Mouse (Mus musculus): ENCODE measurements around the gene Acot6. TPM values are rescaled to one million over a fixed set of nuclear protein-coding genes. Genes with fewer than 3 reads are reported as not detected.
"Not testable (repeated sequence)": the region's sequence is repeated elsewhere in the genome, so short reads cannot be mapped to it uniquely, and the experiment has no call there.

Acot6 gene
- polyA plus RNA-seq, 1 experiment: 5.5 TPM

- Histone ChIP-seq H3K4me3 (replicated peaks; ENCODE audit: insufficient read depth, low read depth, low read length) (no peak overlapping the region), H3K4me1 (ENCODE audit: control insufficient read depth, insufficient read depth, low read length) (no peaks in the 10 kb centered on the region), H3K27ac (ENCODE audit: insufficient read depth, low read length) (no peak overlapping the region), H3K27me3 (ENCODE audit: control insufficient read depth, insufficient read depth, low read length) (no peaks in the 10 kb centered on the region)
- TF ChIP-seq CTCF (IDR thresholded peaks at IDR 0.05; ENCODE audit: borderline replicate concordance, insufficient read depth, low read depth, low read length): no peak
- no peak for TF ChIP-seq POLR2A (IDR thresholded peaks at IDR 0.05; ENCODE audit: borderline replicate concordance, insufficient read depth, low read length)
- WGBS: 93% methylated on average over 20 of the region's 20 CpGs
- DNase-seq: no peak
Measured at GRCm38 (mm10) chr12:84062336-84062735, 38.1 kb upstream of the Acot6 start.

- no peaks in the 10 kb centered on the region for H3K27me3 ChIP-seq (ENCODE audit: control insufficient read depth, insufficient read depth, low read length)
- no peak overlapping the region for H3K27ac ChIP-seq (ENCODE audit: insufficient read depth, low read length)
- no peak overlapping the region for H3K4me3 ChIP-seq (replicated peaks; ENCODE audit: insufficient read depth, low read depth, low read length)
- no peak for DNase-seq
- H3K4me1 ChIP-seq (ENCODE audit: control insufficient read depth, insufficient read depth, low read length): no peaks in the 10 kb centered on the region
- 80% methylated on average over 5 of the region's 5 CpGs for WGBS
- TF ChIP-seq POLR2A (IDR thresholded peaks at IDR 0.05; ENCODE audit: borderline replicate concordance, insufficient read depth, low read length) (no peak), CTCF (IDR thresholded peaks at IDR 0.05; ENCODE audit: borderline replicate concordance, insufficient read depth, low read depth, low read length) (no peak)
Measured at GRCm38 (mm10) chr12:84063228-84063627, 37.2 kb upstream of the Acot6 start.

- no peaks in the 10 kb centered on the region for H3K27me3 ChIP-seq (ENCODE audit: control insufficient read depth, insufficient read depth, low read length)
- no peak overlapping the region for H3K4me3 ChIP-seq (replicated peaks; ENCODE audit: insufficient read depth, low read depth, low read length)
- WGBS: 91% methylated on average over 2 of the region's 2 CpGs
- TF ChIP-seq CTCF (IDR thresholded peaks at IDR 0.05; ENCODE audit: borderline replicate concordance, insufficient read depth, low read depth, low read length) (no peak), POLR2A (IDR thresholded peaks at IDR 0.05; ENCODE audit: borderline replicate concordance, insufficient read depth, low read length) (no peak)
- H3K4me1 ChIP-seq (ENCODE audit: control insufficient read depth, insufficient read depth, low read length): no peaks in the 10 kb centered on the region
- no peak overlapping the region for H3K27ac ChIP-seq (ENCODE audit: insufficient read depth, low read length)
- no peak for DNase-seq
Measured at GRCm38 (mm10) chr12:84063833-84064232, 36.6 kb upstream of the Acot6 start.

- DNase-seq: no peak
- no peaks in the 10 kb centered on the region for H3K4me1 ChIP-seq (ENCODE audit: control insufficient read depth, insufficient read depth, low read length)
- no peaks in the 10 kb centered on the region for H3K27me3 ChIP-seq (ENCODE audit: control insufficient read depth, insufficient read depth, low read length)
- 45% methylated on average over 8 of the region's 8 CpGs for WGBS
- TF ChIP-seq POLR2A (IDR thresholded peaks at IDR 0.05; ENCODE audit: borderline replicate concordance, insufficient read depth, low read length): no peak
- no peak for TF ChIP-seq CTCF (IDR thresholded peaks at IDR 0.05; ENCODE audit: borderline replicate concordance, insufficient read depth, low read depth, low read length)
- no peak overlapping the region for H3K4me3 ChIP-seq (replicated peaks; ENCODE audit: insufficient read depth, low read depth, low read length)
- H3K27ac ChIP-seq (ENCODE audit: insufficient read depth, low read length): no peak overlapping the region
Measured at GRCm38 (mm10) chr12:84064621-84065020, 35.8 kb upstream of the Acot6 start.

- TF ChIP-seq CTCF (IDR thresholded peaks at IDR 0.05; ENCODE audit: borderline replicate concordance, insufficient read depth, low read depth, low read length) (no peak), POLR2A (IDR thresholded peaks at IDR 0.05; ENCODE audit: borderline replicate concordance, insufficient read depth, low read length) (no peak)
- H3K4me3 ChIP-seq (replicated peaks; ENCODE audit: insufficient read depth, low read depth, low read length): no peak overlapping the region
- DNase-seq: no peak
- H3K27me3 ChIP-seq (ENCODE audit: control insufficient read depth, insufficient read depth, low read length): no peaks in the 10 kb centered on the region; the same call in 1 of the 2 replicates
- no peak overlapping the region for H3K27ac ChIP-seq (ENCODE audit: insufficient read depth, low read length)
- 90% methylated on average over 4 of the region's 4 CpGs for WGBS
- H3K4me1 ChIP-seq (ENCODE audit: control insufficient read depth, insufficient read depth, low read length): no peaks in the 10 kb centered on the region
Measured at GRCm38 (mm10) chr12:84067752-84068151, 32.7 kb upstream of the Acot6 start.

- H3K4me1 ChIP-seq (ENCODE audit: control insufficient read depth, insufficient read depth, low read length): no peaks in the 10 kb centered on the region
- 61% methylated on average over 8 of the region's 8 CpGs for WGBS
- H3K27ac ChIP-seq (ENCODE audit: insufficient read depth, low read length): no peak overlapping the region
- no peak overlapping the region for H3K4me3 ChIP-seq (replicated peaks; ENCODE audit: insufficient read depth, low read depth, low read length)
- TF ChIP-seq POLR2A (IDR thresholded peaks at IDR 0.05; ENCODE audit: borderline replicate concordance, insufficient read depth, low read length) (no peak), CTCF (IDR thresholded peaks at IDR 0.05; ENCODE audit: borderline replicate concordance, insufficient read depth, low read depth, low read length) (no peak)
- DNase-seq: no peak
- no peaks in the 10 kb centered on the region; the same call in 1 of the 2 replicates for H3K27me3 ChIP-seq (ENCODE audit: control insufficient read depth, insufficient read depth, low read length)
Measured at GRCm38 (mm10) chr12:84068296-84068695, 32.2 kb upstream of the Acot6 start.

GRCm38 (mm10) chr12:84068986-84069385, 31.5 kb upstream of the Acot6 start, which contains the start of gene Acot5:
TSS of gene Acot5 (plus strand) at chr12:84069325.
- WGBS: 53% methylated on average over 9 of the region's 9 CpGs
- peak within 1 kb of the TSS; percentile 44 for H3K4me3 ChIP-seq (replicated peaks; ENCODE audit: insufficient read depth, low read depth, low read length)
- no peaks in the 10 kb centered on the region for H3K4me1 ChIP-seq (ENCODE audit: control insufficient read depth, insufficient read depth, low read length)
- no peak for DNase-seq
- H3K27ac ChIP-seq (ENCODE audit: insufficient read depth, low read length): no peak within 1 kb of the TSS
- H3K27me3 ChIP-seq (ENCODE audit: control insufficient read depth, insufficient read depth, low read length): no peaks in the 10 kb centered on the region; the same call in 1 of the 2 replicates
- TF ChIP-seq POLR2A (IDR thresholded peaks at IDR 0.05; ENCODE audit: borderline replicate concordance, insufficient read depth, low read length) (no peak), CTCF (IDR thresholded peaks at IDR 0.05; ENCODE audit: borderline replicate concordance, insufficient read depth, low read depth, low read length) (no peak)

- 2% methylated on average over 47 of the region's 52 CpGs for WGBS
- not testable (repeated sequence) for H3K27me3 ChIP-seq (ENCODE audit: control insufficient read depth, insufficient read depth, low read length); H3K27ac ChIP-seq (ENCODE audit: insufficient read depth, low read length); H3K4me1 ChIP-seq (ENCODE audit: control insufficient read depth, insufficient read depth, low read length)
- peak overlapping the region; percentile 44 for H3K4me3 ChIP-seq (replicated peaks; ENCODE audit: insufficient read depth, low read depth, low read length)
- peak; percentile 41 to 58 for DNase-seq
Measured at GRCm38 (mm10) chr12:84069582-84069981, 30.9 kb upstream of the Acot6 start.

Data from cerebellum, adult 2 months (tissue).